Mouse (Mus musculus) thymus, adult 2 months (tissue): ENCODE results near the gene Ikzf3. TPM values are rescaled to one million over a fixed set of nuclear protein-coding genes. Genes with fewer than 3 reads are reported as not detected.

Experiments
- DNase-seq: peaks from one replicate; pipeline ENCODE4 v3.0.0; 2021
- H3K27ac ChIP-seq: fragments of 200-500 bp; 2 replicates; pipeline ENCODE4 v1.5.1; 2012; ENCODE audit warnings: low read length, control low read depth; ENCODE audit not compliant: control insufficient read depth, insufficient read depth
- H3K27me3 ChIP-seq: fragments of 200-500 bp; 2 replicates; pipeline ENCODE4 v1.6.1; 2012; ENCODE audit warnings: mild to moderate bottlenecking, low read length, moderate library complexity, mixed read lengths; ENCODE audit not compliant: control insufficient read depth, insufficient read depth
- H3K36me3 ChIP-seq: fragments of 200-500 bp; 2 replicates; pipeline ENCODE4 v1.6.1; 2012; ENCODE audit warnings: mild to moderate bottlenecking, low read length, moderate library complexity; ENCODE audit not compliant: control insufficient read depth, insufficient read depth
- H3K4me1 ChIP-seq: fragments of 200-500 bp; replicated peaks from 2 replicates; pipeline ENCODE4 v1.6.1; 2012; ENCODE audit warnings: low read length; ENCODE audit not compliant: control insufficient read depth, insufficient read depth
- H3K4me3 ChIP-seq: fragments of 200-500 bp; 2 replicates; pipeline ENCODE4 v1.5.1; 2012; ENCODE audit warnings: mild to moderate bottlenecking, low read length, control low read depth, moderate library complexity; ENCODE audit not compliant: control insufficient read depth, insufficient read depth
- CTCF ChIP-seq: fragments of 200-500 bp; IDR thresholded peaks from 2 replicates; pipeline ENCODE4 v1.5.1; 2012; ENCODE audit warnings: mild to moderate bottlenecking, control low read depth, low read length, moderate library complexity, borderline replicate concordance; ENCODE audit not compliant: control insufficient read depth, poor library complexity, insufficient read depth; ENCODE audit errors: extremely low read depth
- POLR2A ChIP-seq: fragments of 200-500 bp; IDR thresholded peaks from 2 replicates; pipeline ENCODE4 v1.6.1; 2012; ENCODE audit warnings: mild to moderate bottlenecking, low read length, control low read depth, moderate library complexity; ENCODE audit not compliant: control insufficient read depth, poor library complexity, insufficient read depth; ENCODE audit errors: extremely low read depth
- WGBS: fragments of 180-500 bp; shearing (Covaris S2); methylation state at CpG from one replicate; pipeline ENCODE4 v1.1.7; 2018; 5-methylcytosine and 5-hydroxymethylcytosine counted together
- polyA plus RNA-seq: library from polyadenylated mRNA; depleted of rRNA; stranded (reverse); fragments of >200 nt; gene quantifications from 2 replicates; pipeline ENCODE4 v1.2.3, GENCODE M21; 2012

Gene Ikzf3
- polyA plus RNA-seq, 1 experiment: 143 TPM

- Histone ChIP-seq H3K27ac (no peak overlapping the region), H3K36me3 (no peaks in the 10 kb centered on the region), H3K27me3 (no peaks in the 10 kb centered on the region), H3K4me1 (peaks cover 42% of the 10 kb centered on the region), H3K4me3 (no peak overlapping the region)
- 86% methylated on average over 4 of the region's 4 CpGs for WGBS
- TF ChIP-seq CTCF: no peak
- no peak for TF ChIP-seq POLR2A
- DNase-seq: no peak
These were observed 100.2 kb downstream of the Ikzf3 start for GRCm38 (mm10) chr11:98445679-98446078.

- no peak overlapping the region for H3K4me3 ChIP-seq
- TF ChIP-seq POLR2A: no peak
- TF ChIP-seq CTCF: no peak
- no peaks in the 10 kb centered on the region for H3K36me3 ChIP-seq
- H3K27ac ChIP-seq: no peak overlapping the region
- WGBS: 53% methylated on average over 1 of the region's 1 CpGs
- peaks cover 38% of the 10 kb centered on the region for H3K4me1 ChIP-seq
- H3K27me3 ChIP-seq: no peaks in the 10 kb centered on the region
- DNase-seq: no peak
These were observed 100.6 kb downstream of the Ikzf3 start for GRCm38 (mm10) chr11:98445238-98445637.

GRCm38 (mm10) chr11:98443688-98444087, 102.1 kb downstream of the Ikzf3 start:
- TF ChIP-seq POLR2A (no peak), CTCF (no peak)
- 100% methylated on average over 1 of the region's 1 CpGs for WGBS
- Histone ChIP-seq H3K27ac (no peak overlapping the region), H3K4me3 (no peak overlapping the region), H3K4me1 (peaks cover 22% of the 10 kb centered on the region), H3K36me3 (no peaks in the 10 kb centered on the region), H3K27me3 (no peaks in the 10 kb centered on the region)
- DNase-seq: no peak

GRCm38 (mm10) chr11:98438331-98439158, 107.3 kb downstream of the Ikzf3 start, which contains the start of gene Mien1:
Gene Mien1, minus strand, starts transcription at chr11:98438991.
- H3K36me3 ChIP-seq: peaks cover 4% of the 10 kb centered on the region; the same call in 1 of the 2 replicates
- DNase-seq: peak; percentile 93
- WGBS: 4% methylated on average over 43 of the region's 43 CpGs

GRCm38 (mm10) chr11:98437441-98437840, 108.4 kb downstream of the Ikzf3 start:
- WGBS: 97% methylated on average over 6 of the region's 6 CpGs
- Histone ChIP-seq H3K4me1 (peaks cover 7% of the 10 kb centered on the region), H3K36me3 (peaks cover 4% of the 10 kb centered on the region; the same call in 1 of the 2 replicates), H3K4me3 (no peak overlapping the region), H3K27ac (no peak overlapping the region), H3K27me3 (no peaks in the 10 kb centered on the region)
- TF ChIP-seq POLR2A (no peak), CTCF (no peak)
- DNase-seq: no peak

More at GRCm38 (mm10) chr11:98438331-98439158, 107.3 kb downstream of the Ikzf3 start, which contains the start of gene Mien1:
- 0 out of 2 replicates have a peak within 1 kb of the TSS, but pooled peaks have one; percentile 35 for H3K27ac ChIP-seq
- H3K4me3 ChIP-seq: peak within 1 kb of the TSS; percentile 95
- H3K4me1 ChIP-seq: peaks cover 7% of the 10 kb centered on the region
- no peaks in the 10 kb centered on the region for H3K27me3 ChIP-seq
- TF ChIP-seq CTCF: peak; percentile 94
- TF ChIP-seq POLR2A: peak; percentile 41; the same call in 1 of the 2 replicates

- Histone ChIP-seq H3K27ac (no peak overlapping the region), H3K27me3 (no peaks in the 10 kb centered on the region), H3K36me3 (peaks cover 4% of the 10 kb centered on the region; the same call in 1 of the 2 replicates), H3K4me1 (peaks cover 7% of the 10 kb centered on the region), H3K4me3 (no peak overlapping the region)
- no peak for DNase-seq
- TF ChIP-seq POLR2A (no peak), CTCF (no peak)
- 87% methylated on average over 9 of the region's 9 CpGs for WGBS
These were observed 110.1 kb downstream of the Ikzf3 start for GRCm38 (mm10) chr11:98435723-98436122.
